Mouse (Mus musculus) pancreas, adult 10 weeks (tissue): ENCODE results near the gene Pfn1. TPM values are rescaled to one million over a fixed set of nuclear protein-coding genes. Genes with fewer than 3 reads are reported as not detected.

ENCODE experiments used
- polyA plus RNA-seq: library from polyadenylated mRNA; stranded (reverse); fragments of 350-450 nt; fragmentation: Illumina TruSeq; extraction: RNeasy Lipid Tissue Mini Kit (QIAGEN cat#74804); gene quantifications from one replicate; pipeline ENCODE4 v1.2.3, GENCODE M21; 2015; ENCODE audit warnings: low read depth, low replicate concordance; ENCODE audit not compliant: insufficient read depth

Gene Pfn1
- polyA plus RNA-seq = 118 TPM

DNA sequence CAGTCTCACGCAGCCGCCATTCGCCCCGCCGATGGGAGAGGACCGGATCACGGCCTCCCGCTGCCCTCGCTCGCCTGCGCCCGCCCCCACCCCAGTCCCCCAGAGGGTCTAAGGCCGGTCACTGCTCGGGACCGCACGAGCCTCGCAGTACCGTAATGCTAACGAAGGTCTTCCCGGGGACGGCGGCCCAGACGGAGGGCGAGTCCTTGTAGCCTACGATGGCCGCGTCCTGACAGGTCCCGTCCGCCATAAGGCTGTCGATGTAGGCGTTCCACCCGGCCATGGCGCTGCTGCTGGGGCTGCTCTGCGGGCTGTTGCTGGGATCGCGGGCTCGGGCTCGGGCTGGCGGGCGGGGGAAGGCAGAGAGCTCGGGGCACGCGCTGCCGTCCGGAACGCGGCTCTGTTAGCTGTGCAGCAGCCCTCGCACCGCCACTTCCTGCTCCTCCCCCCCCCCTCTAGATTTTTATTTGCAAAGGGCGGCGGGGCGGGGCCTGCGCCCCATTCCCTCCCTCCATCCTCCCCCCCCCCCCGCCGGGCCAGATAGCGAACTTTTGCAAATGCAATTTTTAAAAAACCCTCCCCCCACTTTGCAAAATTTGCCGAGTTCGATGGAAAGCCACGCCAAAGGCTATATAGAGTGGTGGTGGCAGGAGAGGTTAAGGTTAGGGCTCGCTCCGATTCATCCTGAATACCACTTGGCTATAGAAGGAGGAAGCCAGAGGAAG is at the start of gene Pfn1:
Gene Pfn1, minus strand, starts transcription at position 447 of the 725 bp plus-strand sequence.

DNA sequence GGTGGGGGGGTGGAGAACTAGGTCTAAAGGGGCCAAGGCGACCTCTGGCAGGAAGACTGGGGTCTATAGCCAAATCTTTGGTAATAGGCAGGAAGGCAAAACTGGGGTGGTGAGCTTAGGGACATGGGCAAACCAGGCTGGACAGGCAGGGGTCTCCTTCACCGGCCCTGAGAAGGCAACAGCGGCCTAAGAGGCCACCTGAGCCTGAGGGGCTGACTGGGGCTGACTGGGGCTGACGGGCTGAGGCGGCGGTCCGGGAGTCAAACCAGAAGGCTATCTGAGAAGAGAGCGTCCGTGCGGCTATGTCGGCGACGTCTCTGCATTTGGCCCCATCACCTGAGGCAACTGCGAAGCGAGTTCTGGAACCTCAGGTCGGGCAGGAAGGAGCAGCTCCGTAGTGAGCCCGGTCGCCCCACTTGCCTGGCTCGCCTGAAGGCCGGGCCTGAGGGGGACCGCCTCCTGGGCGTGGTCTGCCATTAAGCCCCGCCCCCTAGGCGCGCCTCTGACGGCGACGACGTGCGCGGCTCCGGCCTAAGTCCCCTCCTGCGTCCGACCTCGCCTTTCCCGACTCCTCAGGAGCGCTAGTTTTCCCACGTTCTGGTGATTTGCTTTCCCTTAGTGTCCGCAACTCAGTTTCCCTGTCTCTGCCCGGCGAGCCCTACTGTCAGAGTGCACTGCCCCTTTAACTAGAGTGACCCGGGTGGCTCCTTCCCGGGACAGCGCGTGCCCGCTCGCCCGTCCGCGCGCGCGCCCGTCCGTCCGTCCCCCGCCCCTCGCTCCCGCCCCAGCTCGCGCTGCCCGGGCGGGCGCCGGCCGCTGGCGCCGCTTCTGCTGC is 45.5 kb upstream of the Pfn1 start, which contains the start of the genes Inca1 and Kif1c:
Gene Inca1, minus strand, starts transcription at position 434 of the 835 bp plus-strand sequence.
Gene Kif1c, plus strand, starts transcription at position 827 of the 835 bp plus-strand sequence.

DNA sequence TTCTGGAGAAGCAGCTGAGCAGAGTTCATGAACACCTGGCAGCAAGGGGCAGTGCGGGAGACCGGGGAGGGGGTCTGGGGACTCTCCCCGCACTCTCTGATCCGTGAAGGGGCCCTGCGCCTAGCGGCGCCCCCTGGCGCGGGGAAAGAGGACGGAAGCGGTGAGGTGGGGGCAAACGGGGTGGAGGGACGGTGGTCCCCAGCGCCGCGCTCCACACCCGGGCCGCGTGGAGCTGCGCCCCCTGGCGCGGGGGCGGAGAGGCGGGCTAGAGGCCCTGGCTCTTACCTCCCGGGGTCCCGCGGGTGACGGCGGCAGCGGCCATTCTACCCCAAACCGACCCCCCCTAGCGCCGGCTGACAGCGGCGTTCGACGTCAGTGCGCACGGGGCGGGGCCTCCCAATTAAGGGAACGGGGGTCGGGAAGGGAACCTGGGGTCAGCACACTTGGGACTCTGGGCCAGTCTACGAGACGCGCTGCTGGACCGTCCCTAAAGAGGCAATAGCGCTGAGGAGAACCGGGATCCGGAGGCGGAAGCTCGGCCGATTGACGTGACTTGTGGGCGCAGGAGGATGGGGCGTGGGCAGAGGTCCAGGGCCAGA is 33.3 kb upstream of the Pfn1 start, which contains the start of gene Camta2:
Gene Camta2, minus strand, starts transcription at position 505 of the 599 bp plus-strand sequence.

DNA sequence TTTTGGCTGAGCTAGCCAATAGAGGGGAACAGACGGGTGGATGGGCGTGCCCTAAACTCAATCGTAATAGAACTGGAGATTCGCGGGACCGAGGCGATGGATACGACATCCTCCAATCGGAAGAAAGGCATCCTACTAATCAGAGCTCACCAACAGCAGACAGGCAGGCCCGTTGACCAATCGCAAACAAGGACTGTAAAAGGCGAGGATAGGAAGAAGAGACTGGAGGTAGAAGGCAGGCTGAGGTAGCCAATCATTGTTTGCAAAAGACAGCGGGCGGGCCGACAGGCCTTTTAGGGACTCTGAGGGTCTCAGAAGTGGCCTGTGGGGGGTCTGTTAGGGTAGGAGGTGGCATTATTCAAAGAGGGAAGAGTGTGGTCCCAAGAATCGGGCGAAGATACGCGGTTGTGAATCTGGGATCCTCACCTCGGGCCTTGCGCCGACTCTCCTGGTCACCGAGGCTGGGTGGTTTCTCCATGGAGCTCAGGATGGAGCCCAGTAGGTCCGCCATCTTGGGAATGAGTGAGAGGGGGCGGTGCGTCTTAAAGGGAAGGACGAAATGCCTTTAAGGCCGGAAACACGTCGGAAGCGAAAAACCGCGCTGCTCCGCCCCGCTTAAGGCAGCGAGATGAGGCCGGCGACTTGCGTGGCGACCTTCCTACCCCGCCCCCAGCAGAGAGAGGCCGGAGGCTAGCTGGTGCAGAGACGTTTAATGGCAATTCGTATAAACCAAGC is 14.5 kb upstream of the Pfn1 start, which contains the start of gene Spag7:
Gene Spag7, minus strand, starts transcription at position 646 of the 735 bp plus-strand sequence.

DNA sequence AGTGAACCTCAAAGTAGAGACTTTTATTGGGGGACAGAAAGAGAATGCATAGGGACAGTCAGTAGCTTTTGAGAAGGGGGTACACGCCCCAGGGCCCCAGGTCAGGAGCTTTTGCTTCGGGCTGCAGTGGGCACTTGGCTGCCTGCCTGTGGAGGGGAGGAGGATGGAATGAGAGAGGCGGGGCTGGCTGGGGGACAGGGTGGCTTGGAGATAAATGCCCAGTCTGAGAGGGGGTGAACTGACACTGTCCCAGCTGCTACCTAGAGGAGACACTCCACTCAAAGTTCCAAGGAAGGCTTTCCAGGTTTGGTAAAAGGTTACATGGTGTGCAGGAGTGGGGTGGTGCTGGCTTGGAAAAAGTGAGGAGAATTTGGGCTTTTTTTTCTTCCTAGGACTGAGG is 2.5 kb upstream of the Pfn1 start, which contains the start of gene Eno3:
Gene Eno3, plus strand, starts transcription at position 239 of the 400 bp plus-strand sequence.

DNA sequence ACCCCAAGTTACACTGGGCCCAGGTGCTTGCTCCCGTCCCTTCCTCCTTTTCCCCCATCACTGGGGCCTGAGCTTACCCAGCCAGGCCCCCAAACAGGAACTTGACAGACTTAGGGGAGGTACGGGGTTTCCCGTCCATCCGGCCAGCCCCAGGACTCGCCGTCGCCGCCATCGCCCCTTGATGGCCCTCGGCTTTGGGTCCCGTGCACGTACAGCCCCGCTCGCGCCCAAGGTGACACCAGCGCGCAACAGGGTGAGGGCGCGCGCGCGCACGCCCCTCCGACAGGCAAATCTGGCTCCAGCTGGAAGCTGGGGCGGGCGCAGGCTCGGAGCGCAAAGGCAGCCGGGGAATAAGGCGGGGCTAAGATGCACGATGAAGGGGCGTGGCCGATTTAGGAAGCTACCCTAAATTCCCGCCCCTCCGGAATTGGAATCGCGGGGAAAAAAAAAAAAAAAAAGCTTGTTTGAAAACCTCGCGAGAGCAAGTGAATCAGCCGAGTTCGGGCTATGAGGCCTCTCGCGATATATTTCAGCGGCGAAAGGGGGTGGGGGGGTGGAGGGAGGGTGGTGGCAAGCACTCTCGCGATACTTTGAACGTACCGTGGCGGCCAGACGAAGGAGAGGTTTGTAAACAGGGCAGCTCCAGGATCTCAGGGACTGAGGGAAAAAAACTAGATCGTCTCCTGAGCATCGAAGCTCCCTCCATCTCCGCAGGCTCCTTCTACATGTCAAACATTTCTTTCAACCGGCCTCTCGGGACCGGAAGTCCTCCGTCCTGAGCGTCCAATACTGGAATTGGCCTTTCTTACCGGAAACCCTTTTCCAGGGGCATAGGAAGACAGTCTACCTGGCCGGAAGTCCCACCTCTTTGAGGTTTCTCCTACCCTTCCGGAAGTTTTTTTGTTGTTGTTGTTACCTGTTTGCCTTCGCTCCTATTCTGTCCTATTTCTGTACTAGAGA is 7.5 kb downstream of the Pfn1 start, which contains the start of the genes Rnf167 and Slc25a11:
Gene Rnf167, plus strand, starts transcription at position 545 of the 960 bp plus-strand sequence.
Gene Slc25a11, minus strand, starts transcription at position 789 of the 960 bp plus-strand sequence.

DNA sequence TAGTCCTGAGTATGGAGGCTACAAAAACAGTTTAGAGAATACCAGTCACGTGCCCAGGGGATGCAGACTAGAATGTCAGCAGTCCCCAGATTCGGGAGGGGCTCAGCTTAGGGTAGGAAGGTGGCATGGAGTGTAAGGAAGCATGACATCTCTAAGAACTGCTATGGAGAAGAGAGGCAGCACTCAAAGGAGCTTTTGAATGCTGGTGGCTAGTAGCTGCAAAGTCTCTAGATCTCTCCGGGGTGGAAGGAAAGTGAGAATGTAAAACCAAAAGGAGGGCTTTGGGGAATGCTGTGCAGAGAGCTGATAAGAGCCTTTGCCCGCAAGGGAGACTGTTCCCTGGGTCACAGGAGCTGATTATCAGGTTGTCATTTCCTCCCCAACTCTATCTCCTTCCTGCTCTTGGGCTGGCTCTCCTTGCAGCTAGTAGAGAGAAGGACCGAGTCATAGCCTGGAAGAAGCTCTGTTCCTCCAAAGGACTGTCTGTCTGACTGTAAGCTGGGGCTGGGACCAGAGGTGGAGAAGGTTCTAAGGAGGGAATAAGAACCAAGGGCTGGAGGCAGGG is 15.6 kb downstream of the Pfn1 start, which contains the start of gene Gp1ba:
Gene Gp1ba, plus strand, starts transcription at position 409 of the 565 bp plus-strand sequence.

DNA sequence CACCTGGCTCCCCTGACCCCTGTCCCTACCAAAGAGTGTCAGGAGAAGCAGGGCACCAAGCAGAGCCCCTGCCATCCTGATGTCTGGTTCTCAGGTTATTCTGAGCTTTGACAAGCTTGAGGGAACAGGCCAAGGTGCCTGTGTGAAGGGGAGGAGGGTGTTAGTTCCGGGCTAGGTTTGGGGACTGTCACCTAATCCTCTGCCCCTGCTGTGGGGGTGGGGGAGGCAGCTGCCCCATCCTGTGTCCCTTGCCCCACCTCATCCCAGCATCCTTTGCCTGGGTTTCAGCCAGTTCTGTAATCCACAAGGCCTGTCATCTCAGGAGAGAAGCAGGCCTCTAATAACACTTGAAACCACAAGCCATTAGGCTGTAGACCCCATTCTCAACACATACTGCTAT is 35.3 kb downstream of the Pfn1 start, which contains the start of gene Chrne:
Gene Chrne, minus strand, starts transcription at position 116 of the 400 bp plus-strand sequence.

DNA sequence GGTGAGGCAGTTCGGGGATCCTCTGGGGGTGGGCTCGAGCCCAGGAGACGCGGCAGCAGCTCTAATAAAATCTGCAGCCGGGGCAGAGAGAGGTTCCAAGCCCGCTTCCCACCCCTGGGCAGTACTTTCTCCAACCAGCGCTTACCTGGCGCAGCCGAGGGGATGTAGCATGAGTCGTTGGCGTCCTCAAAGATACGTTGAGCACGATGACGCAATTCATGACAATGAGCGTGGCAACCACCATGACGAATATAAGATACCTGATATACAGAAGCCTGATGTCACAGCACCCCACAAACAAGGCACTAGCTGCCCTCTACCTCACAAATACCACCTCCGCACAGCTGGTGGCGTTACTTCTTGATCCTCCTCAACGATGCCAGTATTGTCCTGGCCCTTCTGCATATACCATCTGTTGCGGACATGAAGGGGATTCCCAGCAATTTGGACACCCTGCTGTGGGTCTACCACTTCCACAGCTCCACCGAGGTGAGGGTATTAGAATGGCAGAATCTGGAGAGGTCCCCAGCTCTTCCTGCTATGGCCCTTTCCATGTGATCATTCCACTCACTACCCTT is 38.8 kb downstream of the Pfn1 start, which contains the start of gene 4930544D05Rik:
Gene 4930544D05Rik, plus strand, starts transcription at position 333 of the 578 bp plus-strand sequence.

Other genes with a start within 250 kb of the Pfn1 start
- 4.6 TPM for gene Pelp1, start 244.6 kb downstream of the Pfn1 start, polyA plus RNA-seq
- gene Arrb2, start 222.0 kb downstream of the Pfn1 start, polyA plus RNA-seq = 29.3 TPM
- 6.4 TPM for gene Med11, start 202.7 kb downstream of the Pfn1 start, polyA plus RNA-seq
- gene Zmynd15, start 195.2 kb downstream of the Pfn1 start, polyA plus RNA-seq = 0.70 TPM
- gene Cxcl16, start 194.7 kb downstream of the Pfn1 start, polyA plus RNA-seq = 4.3 TPM
- 0.89 TPM for gene Tm4sf5, start 149.4 kb downstream of the Pfn1 start, polyA plus RNA-seq
- gene Vmo1, start 140.0 kb downstream of the Pfn1 start, polyA plus RNA-seq = not detected
- gene Gltpd2, start 135.4 kb downstream of the Pfn1 start, polyA plus RNA-seq = not detected
- 69.1 TPM for gene Psmb6, start 129.3 kb downstream of the Pfn1 start, polyA plus RNA-seq
- gene Gm40193, start 121.7 kb downstream of the Pfn1 start, polyA plus RNA-seq = not detected
- 6.0 TPM for gene Pld2, start 114.6 kb downstream of the Pfn1 start, polyA plus RNA-seq
- 17.6 TPM for gene Mink1, start 91.8 kb downstream of the Pfn1 start, polyA plus RNA-seq
- gene 4930544D05Rik, start 38.8 kb downstream of the Pfn1 start, polyA plus RNA-seq = not detected
- not detected for gene Chrne, start 35.4 kb downstream of the Pfn1 start, polyA plus RNA-seq
- not detected for gene Gp1ba, start 15.5 kb downstream of the Pfn1 start, polyA plus RNA-seq
- 37.6 TPM for gene Rnf167, start 7.4 kb downstream of the Pfn1 start, polyA plus RNA-seq
- 17.3 TPM for gene Slc25a11, start 7.2 kb downstream of the Pfn1 start, polyA plus RNA-seq
- gene Eno3, start 2.6 kb upstream of the Pfn1 start, polyA plus RNA-seq = 16.0 TPM
- 17.9 TPM for gene Spag7, start 14.8 kb upstream of the Pfn1 start, polyA plus RNA-seq
- 9.5 TPM for gene Camta2, start 33.5 kb upstream of the Pfn1 start, polyA plus RNA-seq
- 2.5 TPM for gene Inca1, start 45.5 kb upstream of the Pfn1 start, polyA plus RNA-seq
- gene Kif1c, start 45.9 kb upstream of the Pfn1 start, polyA plus RNA-seq = 13.3 TPM
- gene Zfp3, start 109.6 kb upstream of the Pfn1 start, polyA plus RNA-seq = 1.4 TPM
- gene Scimp, start 157.9 kb upstream of the Pfn1 start, polyA plus RNA-seq = not detected
- 5.0 TPM for gene Rabep1, start 190.1 kb upstream of the Pfn1 start, polyA plus RNA-seq